Mouse (Mus musculus) left cerebral cortex, adult 11 months (tissue): ENCODE results near the gene Slc52a3.

Experiments used
- DNase-seq: peaks from one replicate; pipeline ENCODE4 v3.0.0; 2022; ENCODE audit warnings: low spot score

Slc52a3 gene

DNA sequence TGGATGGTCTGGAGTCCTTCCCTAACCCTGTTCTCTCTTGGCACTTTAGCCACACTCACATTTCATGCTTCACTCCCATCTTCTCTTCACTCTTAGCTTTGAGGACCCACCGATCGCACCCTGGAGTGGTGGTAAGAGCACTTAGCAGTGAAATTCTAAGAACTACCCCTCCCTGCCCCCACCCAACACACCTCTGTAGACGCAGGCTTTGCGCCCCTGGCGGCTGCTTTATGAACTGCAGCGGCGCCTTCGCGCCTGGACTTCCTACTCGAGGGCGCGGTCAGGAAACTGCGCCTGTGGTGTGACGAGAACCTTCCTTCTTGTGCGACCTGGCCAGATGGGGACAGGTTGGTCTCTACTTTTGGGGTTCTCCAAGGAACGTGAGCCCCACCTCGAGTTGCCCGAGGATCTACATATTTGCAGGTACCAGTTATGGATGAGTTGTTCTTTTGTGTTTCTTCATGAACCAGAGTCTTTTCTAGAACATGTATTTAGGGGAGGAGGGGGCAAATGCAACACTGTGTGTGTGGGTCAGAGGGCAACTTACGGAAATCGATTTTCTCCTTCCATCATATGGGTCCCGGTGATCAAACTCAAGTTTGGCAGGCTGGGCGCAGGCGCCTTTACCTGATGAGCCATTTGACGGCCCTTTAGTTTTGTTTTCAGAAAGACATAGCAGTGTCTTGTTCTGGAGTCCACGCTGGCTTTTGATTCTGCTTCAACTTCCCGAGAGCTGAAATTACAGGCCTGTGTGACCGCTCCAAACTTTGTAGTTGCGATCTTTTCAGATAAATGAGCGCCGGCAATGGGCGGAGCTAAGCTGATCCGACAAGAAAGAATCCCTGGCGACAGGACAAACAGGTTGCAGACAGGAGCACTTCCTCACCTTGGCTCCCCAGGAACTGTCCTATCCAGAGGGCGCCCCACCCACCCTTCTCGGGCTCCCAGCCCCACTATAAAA is at the start of gene Slc52a3:
TSS of gene Slc52a3 (plus strand) at position 283 of the 961 bp plus-strand sequence.
- DNase-seq = peak; percentile 65

DNA sequence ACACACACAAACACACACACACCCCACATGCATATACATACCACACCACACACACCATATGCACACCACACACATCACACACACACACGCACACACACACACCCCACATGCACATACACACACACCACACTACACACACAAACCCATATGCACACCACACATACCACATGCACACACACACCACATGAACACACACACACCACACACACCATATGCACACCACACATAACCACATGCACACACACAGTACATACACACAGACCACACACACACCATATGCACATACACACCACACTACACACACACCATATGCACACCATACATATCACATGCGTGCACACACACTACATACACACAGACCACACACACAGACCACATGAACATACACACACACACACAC is 48.7 kb upstream of the Slc52a3 start:
- DNase-seq = no peak

DNA sequence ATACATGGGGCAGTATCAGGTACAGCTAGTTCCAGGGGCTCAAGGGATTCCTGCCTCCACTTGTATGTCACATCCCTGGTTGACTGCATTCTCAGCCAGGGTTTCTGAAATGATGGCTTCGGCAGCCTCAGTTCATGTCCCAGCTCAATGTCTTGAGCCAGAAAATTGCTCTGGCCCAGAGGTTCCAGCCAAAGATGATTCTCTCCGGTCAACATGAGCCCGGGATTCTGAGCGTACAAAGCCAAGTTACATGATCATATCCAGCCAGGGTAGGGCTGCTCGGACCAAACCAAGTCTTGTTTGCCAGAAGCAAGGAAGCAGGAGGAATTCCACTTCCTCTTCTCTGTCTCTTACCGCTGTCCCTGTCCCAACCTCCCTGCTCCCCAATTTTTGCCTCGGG is 48.0 kb upstream of the Slc52a3 start:
- DNase-seq = no peak

DNA sequence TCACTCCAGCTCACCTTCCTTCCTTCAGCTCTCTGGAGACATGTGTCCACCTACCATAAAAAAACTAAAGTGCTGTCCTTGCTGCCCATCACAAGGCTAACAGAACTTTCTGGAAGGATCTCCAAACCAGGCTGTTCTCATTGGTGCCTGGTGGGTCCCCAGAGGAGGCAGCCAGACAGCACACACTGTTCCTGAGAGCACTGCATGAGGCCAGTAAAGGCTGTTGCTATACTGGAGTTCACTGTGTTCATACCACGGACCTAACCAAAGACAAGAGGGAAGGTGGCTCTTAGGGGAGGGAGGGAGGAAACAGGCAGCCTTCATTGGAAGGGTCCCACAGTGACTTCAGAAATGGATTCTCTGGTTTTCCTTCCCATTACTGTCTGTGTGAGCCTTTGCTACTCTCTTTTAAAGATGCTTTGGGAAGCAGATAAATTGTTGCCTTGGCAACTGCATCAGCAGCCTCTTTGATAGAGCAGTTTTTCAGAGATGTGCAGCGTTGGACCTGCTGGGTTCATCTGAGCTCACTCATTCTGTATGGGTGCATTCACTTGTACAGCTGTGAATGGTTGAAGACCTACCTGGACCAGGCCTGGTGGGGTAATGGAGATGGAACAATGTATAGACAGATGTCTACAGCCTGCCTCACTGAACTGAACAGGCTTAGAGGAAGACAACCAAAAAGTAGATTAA is 47.1 kb upstream of the Slc52a3 start:
- no peak for DNase-seq

DNA sequence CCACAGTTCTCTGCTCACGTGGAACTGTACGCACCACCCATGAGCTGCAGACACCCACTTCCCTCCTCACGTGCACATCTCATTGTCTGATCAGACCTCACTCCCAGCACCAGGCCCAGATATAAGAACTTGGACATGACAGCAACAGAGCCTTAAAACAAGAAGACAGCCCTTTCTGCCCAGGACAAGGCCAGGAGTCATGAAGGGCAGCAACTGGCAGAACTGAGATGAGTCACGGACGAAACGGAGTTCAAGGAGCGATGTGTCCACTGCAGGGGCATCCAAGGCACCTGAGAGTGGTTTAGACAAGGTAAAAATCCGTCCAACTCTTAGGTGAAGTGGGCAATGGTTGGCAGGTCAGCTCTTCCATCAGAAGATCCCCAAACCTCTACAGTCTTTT is 42.6 kb upstream of the Slc52a3 start:
- DNase-seq = no peak

DNA sequence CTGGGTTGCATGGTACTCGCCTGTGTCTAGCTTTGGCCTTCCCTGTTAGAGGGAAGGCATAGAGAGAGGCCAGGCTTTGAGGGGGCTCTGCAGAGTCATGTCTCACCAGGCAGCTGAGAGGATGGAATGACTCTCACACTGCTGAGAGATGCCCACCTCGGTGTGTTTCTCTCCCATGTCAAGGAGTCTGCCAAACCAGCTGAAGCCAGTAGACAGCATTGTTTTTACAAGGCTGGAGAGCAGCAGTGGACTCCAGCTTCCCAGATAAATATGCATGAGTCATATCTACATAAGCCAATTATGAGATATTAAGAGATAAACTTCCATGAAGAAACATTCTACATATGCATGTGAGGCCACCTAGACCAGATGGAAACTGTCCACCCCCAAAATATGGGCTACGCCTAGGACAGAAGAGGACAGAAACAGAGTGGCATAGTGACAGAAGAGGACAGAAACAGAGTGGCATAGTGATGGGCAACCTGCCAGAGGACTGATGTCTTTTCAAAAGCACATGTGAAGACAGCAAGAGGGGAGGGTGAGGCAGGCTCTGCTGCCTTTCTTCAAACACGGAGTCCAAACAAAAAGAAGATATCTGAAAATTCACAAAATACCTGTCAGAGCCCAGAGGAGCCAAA is 39.7 kb upstream of the Slc52a3 start:
- DNase-seq = no peak

DNA sequence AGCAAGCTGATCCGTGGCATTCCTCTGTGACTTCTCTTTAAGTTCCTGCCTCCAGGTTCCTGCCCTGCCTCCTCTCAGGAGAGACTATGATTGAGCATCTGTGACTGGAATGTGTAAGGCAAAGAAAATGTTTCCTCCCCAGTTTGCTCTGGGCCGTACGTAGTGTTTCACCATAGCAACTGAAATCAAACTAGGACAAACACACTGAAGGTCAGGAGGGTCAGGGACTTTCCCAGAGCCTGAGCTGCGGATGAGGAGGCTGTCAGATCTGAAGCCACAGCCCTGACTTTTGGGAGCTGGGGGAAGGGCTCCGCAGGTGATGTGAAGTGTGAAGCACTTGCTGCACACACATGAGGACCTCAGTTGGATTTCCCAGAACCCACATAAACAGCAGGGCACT is 37.0 kb upstream of the Slc52a3 start:
- no peak for DNase-seq

DNA sequence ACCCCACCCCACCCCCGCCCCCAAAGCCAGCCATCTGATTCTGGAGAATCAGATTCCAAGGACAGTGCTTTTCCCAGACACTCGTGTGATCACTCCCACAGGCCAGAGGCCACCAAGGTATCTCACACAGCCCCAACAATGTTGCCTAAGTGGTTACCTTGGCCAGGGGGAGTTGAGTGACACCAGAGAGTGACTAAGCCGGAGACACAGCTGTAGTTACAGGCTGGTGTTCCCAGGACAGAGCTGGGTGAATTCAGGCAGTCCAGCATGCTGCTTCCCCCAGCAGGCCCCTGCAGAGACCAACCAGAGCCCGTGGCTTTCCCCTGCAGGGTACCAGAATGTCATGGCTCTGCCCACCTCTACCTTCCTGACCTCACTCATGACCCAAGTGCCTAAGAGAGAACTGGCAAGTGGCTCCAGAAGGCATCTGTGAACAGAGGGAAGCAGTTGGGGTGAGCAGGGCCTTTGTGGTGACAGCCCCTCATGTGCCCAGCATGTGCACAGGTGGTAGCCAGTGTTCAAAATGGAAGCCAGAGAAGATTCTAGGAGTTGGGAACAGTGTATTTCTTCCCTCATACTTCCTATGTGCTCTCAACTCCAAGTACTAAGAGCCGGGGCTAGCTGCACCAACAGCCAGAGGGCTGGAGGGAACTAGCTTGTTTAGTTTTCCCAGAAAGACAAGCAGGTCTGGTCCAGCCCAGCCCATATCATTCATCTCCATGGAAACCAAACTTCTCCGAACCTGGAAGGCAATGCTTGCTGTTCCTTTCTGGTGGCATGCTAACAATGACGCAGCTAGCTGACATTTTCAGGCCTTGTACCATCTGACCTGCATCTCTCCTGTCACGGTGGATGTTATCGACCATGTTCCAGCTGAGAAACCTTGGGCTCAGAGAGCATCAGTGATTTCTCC is 34.8 kb upstream of the Slc52a3 start:
- DNase-seq = no peak

DNA sequence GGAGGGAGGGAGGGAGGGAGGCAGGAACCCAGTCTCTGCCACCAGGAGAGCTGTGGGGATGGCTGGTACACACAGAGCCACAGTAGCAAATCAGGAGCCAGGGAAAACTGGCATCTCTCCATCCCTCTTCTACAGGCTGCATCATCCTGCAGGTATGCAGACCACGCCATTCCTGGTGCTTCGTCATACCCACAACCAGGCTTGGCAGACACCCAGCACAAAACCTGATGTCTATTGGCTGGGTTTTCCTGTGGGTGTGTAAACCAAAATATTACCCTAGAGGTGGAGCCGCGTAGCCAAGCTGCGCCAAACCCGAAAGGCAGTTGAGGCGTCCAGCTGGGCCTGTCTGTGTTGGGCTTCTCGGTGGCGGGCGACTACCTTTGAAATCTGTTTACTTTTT is 33.8 kb upstream of the Slc52a3 start:
- peak; percentile 59 for DNase-seq

DNA sequence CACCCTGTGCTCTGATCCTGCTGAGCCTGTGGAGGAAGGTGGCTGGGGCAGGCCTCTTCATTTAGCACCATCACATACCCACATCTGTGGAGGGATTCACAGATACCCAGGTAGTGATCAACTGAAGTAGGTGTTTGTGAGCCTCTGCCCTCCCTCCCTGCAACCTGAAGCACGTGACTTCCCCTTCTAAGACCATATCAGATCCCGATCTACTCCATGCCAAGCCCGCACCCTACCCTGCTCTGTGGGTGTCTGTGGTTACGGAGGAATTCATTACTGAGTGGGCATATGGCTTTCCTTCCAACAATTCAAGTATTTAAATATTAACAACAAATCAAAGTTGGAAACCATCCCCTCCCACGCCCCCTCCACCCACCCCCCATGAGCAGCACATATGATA is 33.0 kb upstream of the Slc52a3 start:
- no peak for DNase-seq

DNA sequence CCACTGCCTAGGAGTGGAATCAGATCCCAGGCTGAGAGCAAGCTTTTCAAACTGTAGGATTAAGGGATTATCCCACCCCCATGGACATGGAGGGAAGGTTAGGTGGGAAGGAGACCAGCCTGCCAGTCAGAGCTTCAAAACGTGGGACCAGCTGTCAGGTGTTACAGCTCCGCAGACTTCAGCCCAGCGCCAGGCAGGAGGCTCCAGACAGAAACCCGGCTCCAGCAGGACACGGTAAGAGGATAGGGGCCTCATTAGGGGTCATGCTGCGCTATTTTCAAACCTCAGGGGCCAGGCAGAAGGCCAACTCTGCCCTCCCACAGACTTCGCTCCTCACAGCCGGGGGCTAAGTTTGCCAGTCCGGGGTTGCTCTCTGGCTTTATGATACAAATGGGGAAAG is 32.3 kb upstream of the Slc52a3 start:
- DNase-seq = no peak

DNA sequence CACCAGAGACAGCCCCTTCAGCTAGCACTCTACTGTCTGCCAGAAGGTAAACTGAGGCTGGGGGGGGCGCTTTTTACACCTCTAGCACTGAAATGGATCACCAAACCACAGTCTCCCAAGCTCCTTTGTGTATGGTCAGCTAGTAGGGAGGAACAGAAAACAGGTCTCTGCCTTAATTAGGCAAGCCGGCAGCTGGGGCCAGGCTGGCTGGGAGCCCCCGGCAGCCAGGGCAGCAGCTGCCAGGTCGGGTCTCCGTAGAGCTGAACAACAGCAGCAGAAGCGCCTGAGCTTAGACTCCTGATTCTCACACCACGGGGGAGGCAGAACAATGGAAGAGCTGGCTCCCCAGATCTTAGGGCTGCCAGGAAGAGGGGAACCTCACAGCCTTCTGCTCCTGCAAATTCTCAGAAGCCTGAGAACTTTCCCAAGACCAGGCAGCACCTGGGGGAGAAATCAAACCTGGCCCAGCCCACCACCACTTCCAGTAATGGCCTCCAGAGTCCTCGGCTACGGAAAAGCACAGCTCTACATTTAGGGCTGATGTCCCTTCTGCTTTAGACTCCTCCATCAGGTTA is 29.0 kb upstream of the Slc52a3 start:
- no peak for DNase-seq

DNA sequence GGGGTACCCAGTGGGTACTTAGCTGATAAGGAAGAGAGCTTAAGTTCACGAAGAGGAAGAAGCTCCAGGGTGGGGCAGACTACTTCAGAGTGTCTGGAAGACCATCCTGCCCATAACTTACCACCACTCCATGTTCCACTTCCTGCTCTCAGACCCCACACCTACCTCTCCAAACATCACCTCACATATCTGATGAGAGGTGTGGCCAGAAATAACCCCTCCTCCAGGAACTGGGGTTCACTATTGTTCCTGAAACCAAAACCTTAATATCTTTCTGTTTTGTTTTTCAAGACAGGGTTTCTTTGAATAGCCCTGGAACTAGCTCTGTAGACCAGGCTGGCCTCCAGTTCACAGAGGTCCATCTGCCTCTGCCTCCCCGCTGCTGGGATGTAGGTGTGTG is 28.5 kb upstream of the Slc52a3 start:
- no peak for DNase-seq

DNA sequence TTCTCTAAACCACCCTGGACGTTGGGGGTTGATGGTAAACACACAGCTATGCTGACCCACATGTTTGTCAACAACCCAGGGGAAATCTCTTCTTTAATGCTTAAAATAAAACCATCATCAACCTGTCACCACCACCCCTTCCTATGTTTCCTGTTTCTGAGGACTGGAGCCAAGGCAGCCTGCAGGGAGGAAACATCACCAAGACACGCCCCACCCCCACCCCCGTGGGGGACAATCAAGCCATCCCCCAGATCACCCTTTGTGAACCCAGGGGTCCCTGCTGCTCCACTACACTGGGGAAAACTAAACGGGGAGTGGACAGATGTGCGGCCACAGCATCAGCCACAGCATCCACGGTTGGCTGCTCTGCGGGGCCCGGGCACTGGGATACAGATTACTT is 27.9 kb upstream of the Slc52a3 start:
- no peak for DNase-seq

DNA sequence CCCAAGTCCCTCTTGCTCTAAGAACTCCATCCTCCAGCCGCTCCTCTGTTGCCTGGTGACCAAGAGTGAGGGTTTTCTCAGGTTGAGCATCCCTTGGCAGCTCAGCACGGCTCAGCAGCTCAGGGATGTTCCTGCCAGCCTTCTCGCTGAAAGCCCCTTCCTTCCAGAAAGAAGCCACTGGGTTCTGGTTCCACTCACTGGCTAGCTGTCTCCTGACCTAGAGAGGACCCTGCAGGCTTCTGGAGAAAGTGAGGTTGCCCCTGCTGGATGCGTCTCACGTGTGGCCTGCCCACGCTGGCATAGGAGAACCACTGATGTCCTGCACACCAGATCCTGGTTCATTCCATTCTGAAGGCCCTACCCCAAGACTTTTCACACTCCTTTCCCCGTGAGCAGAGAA is 27.3 kb upstream of the Slc52a3 start:
- DNase-seq = no peak

DNA sequence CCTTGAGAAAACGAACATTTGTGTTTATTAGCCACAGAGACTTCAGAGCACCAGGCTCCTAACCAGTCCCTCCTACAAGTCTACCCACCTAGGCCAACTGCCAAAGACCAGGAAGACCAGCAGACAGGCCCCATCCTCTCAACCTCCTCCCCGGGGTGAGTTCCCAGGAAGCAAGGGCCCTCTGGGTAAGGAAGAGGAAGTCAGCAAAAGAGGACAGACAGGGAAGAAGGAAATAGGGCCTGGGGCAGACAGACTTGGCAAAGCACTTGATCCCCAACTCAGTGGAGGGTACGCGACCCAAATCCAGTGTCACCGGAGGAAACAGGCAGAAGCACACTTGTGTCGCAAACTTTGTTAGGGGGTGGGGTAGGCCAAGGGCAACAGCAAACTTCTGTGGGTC is 26.9 kb upstream of the Slc52a3 start:
- DNase-seq = no peak

DNA sequence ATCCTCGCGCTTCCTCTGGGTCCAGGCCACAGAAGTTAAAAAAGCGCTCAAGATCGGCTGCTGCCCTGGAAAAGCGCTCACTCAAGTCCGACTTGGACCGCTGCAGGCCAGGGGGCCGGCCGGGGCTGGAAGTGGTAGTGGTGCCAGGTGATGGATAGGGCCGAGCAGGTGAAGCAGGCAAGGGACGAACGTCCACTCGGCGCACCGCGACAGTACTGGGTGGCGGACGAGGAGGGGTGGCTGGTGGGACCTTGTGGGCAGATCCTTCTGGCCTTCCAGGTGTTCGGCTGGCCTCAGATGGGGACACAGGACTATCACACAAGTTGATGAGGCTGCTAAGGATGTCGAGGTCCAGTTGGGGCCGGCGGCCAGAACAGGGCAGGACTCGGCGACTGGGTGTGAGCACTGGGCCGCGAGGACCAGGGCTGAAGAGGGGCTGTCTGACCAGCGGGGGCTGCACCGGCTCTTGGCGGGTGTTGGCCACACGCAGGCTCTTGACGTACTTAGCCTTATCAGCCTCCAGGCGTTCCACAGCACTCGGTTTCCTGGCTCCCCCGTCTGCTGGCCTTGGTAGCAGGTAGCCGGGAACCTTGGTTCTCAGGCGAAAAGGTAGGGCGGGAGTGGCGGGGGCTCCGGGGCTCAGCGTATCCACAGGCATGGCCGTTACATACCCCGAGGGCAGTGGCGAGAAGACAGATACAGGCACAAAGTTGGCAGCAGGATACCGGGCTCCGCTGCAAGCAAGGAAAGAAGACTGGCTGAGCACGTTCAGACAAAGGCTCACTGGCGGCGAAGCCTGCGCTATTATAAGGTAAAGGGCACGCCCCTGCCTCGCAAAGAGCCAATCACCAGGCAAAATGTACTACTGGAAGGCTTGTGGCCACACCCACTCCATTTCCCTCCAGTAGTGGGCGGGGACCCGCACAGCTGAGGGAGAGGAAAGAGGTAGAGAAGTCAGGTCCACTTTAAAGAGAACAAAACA is 25.8 kb upstream of the Slc52a3 start:
- DNase-seq = peak; percentile 55

DNA sequence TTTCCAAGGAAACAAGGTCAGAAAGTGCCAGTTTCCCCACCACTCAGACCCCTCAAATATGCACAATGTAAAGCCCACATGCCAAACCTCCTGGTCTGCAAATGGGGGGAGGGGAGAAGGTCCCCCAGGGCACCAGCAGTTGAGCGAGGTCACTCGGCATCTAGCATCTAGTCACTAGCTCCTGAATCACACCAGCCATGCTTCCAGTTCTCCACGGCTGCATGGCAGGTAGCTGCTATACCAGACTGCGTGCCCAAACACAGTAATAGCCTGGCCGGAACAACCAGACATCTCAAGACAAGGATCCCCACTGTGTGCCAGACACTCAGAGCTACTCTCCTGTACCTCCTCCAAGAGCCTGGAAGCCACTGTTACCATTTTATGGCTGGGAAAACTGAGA is 24.6 kb upstream of the Slc52a3 start:
- DNase-seq = no peak

DNA sequence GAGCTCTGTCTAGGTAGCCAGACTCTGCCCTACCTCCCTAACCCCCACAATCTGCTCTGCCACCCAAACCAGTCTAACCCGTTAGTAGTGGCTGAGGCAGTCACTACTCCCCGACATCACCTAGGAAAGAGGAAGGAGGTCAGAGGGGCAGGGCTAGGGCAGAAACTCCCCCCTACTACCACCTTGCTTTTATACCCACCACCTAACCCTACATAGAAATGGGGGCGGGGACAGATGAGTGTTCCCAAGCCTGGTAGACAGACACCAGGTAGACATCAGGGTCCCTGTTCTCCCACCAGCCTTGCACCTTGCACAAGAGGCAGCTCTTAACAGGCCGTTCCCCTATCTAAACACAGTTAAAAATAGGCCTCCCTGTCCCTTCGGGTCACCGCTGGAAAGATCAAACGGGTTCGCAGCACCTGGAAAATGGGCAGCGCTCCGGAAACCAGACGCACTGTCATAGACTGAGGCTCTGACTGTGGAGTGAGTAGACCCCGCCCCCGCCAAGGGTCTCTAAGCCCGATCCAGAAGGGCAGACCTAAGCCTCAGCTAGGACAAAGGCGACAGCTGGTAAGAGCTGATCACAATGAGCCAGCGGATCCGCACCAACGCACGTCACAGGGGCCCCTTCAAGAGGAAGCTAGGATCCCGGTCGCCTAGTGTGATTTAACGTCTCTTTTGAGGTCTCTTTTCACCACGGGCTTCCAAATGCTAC is 23.3 kb upstream of the Slc52a3 start:
- DNase-seq = no peak
